Mouse (Mus musculus): ENCODE data around the gene Gm20518.

DNA sequence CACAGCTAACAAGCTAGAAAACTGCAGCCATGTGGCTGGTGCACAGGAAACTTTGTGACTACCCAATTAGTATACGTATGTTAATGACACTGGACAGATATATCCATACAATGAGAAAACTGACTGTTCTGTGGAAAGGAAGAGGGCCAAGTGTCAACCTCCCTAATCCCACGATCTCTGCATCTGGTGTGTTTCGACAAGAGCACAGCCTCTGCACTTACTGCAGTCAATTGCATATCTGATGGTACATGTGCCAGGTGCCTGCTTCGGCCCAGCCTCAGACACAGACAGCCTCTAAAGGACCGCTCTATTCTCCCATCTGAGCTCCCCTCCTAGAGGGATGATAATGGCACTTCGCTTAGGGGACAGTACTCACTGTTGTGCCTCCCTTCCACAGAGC lies 43.0 kb downstream of the Gm20518 start:
- TF ChIP-seq POLR2A (IDR thresholded peaks at IDR 0.05; ENCODE audit: control insufficient read depth in 1 of 2, insufficient read depth in 1 of 2, low read depth in 1 of 2, low read length in 2 of 2, poor library complexity in 1 of 2) (no peak), CTCF (IDR thresholded peaks at IDR 0.05 in 2 of 3, conservative IDR thresholded peaks at IDR 0.05 in 1 of 3; ENCODE audit: control insufficient read depth in 1 of 3, insufficient read depth in 1 of 3, low read depth in 2 of 3, low read length in 3 of 3, poor library complexity in 1 of 3, severe bottlenecking in 1 of 3) (no peak), E2F4 (IDR thresholded peaks at IDR 0.05; ENCODE audit: borderline replicate concordance, low read depth, low read length) (no peak), MAFK (IDR thresholded peaks at IDR 0.05; ENCODE audit: borderline replicate concordance, low read depth, low read length) (no peak), POLR2AphosphoS5 (IDR thresholded peaks at IDR 0.05; ENCODE audit: borderline replicate concordance, low read depth, low read length) (no peak), MXI1 (IDR thresholded peaks at IDR 0.05; ENCODE audit: low read depth, low read length) (peak; percentile 24; the same call in 1 of the 2 replicates)

Measured in MEL (cell line).